Mouse (Mus musculus) adrenal gland, adult 2 months (tissue): Measurements from ENCODE around the gene Idh3a. TPM values are rescaled to one million over a fixed set of nuclear protein-coding genes. Genes with fewer than 3 reads are reported as not detected.
A peak's percentile ranks its signal among the peaks of the same experiment; 100 is the strongest.

Source experiments
- DNase-seq: peaks from one replicate; pipeline ENCODE4 v3.0.0; 2021
- polyA plus RNA-seq: library from polyadenylated mRNA; depleted of rRNA; stranded (reverse); fragments of >200 nt; gene quantifications from 2 replicates; pipeline ENCODE4 v1.2.3, GENCODE M21; 2012; rRNA removed
- total RNA-seq, 2 experiments: library from RNA; stranded (reverse); gene quantifications; 2 replicates each; pipeline ENCODE4 v1.2.3; 2021

Gene Idh3a
- total and polyA plus RNA-seq, 3 experiments = 48.7 to 445 (median 245) TPM

GRCm38 (mm10) chr9:54649360-54649759 lies 63.2 kb downstream of the Idh3a start:
- DNase-seq = peak; percentile 69

GRCm38 (mm10) chr9:54652778-54653177 lies 66.6 kb downstream of the Idh3a start:
- DNase-seq = no peak

Other genes starting within 250 kb of the Idh3a start
- 10 to 100 TPM; 15.0 to 15.9 TPM for gene Dmxl2, start 84.7 kb upstream of the Idh3a start, total RNA-seq
- gene Dmxl2, start 84.7 kb upstream of the Idh3a start, polyA plus RNA-seq = 0.81 and 1.5 TPM in 2 replicates
- not detected for gene Sh2d7, start 47.4 kb upstream of the Idh3a start, total RNA-seq
- not detected in 2 replicates for gene Sh2d7, start 47.4 kb upstream of the Idh3a start, polyA plus RNA-seq
- gene Cib2, start 26.1 kb upstream of the Idh3a start, total RNA-seq = 100 to 1,000 TPM in 1 of 2 experiments, 10 to 100 TPM in 1; 47.9 to 131 TPM
- gene Cib2, start 26.1 kb upstream of the Idh3a start, polyA plus RNA-seq = 15.1 and 31.7 TPM in 2 replicates
- 100 to 1,000 TPM; 144 to 285 TPM for gene Acsbg1, start 75.5 kb downstream of the Idh3a start, total RNA-seq
- gene Acsbg1, start 75.5 kb downstream of the Idh3a start, polyA plus RNA-seq = 126 and 247 TPM in 2 replicates
- gene Dnaja4, start 112.5 kb downstream of the Idh3a start, total RNA-seq = 10 to 100 TPM; 22.1 to 27.4 TPM
- gene Dnaja4, start 112.5 kb downstream of the Idh3a start, polyA plus RNA-seq = 7.2 and 8.6 TPM in 2 replicates
- gene Wdr61, start 148.2 kb downstream of the Idh3a start, total RNA-seq = 10 to 100 TPM; 57.4 to 62.8 TPM
- 10.4 and 10.5 TPM in 2 replicates for gene Wdr61, start 148.2 kb downstream of the Idh3a start, polyA plus RNA-seq
- gene Crabp1, start 178.4 kb downstream of the Idh3a start, total RNA-seq = 10 to 100 TPM in 1 of 2 experiments, 1 to 10 TPM in 1; 9.1 to 13.6 TPM
- gene Crabp1, start 178.4 kb downstream of the Idh3a start, polyA plus RNA-seq = 19.9 and 30.1 TPM in 2 replicates